8 mouse cellular contexts compared by ENCODE assay signal in genomic region chr17:27057517-27058055, GRCm38 (mm10). TPM values are rescaled to one million over a fixed set of nuclear protein-coding genes. Genes with fewer than 3 reads are reported as not detected.
DNase-seq lines count a peak whose midpoint lies in the region; ATAC-seq and TF ChIP-seq lines count a peak whose summit lies in the region.

No protein-coding gene starts in this region.

- peak overlapping the region; percentile 85 for H3K4me3 ChIP-seq in heart, adult 2 months
- H3K4me3 ChIP-seq in forebrain, embryonic 13.5 days = peak overlapping the region; percentile 42
- H3K4me3 ChIP-seq in liver, embryonic 15.5 days (replicated peaks) = peak overlapping the region; percentile 60

- H3K36me3 ChIP-seq in heart, adult 2 months (ENCODE audit: control insufficient read depth, insufficient read depth, low read length) = no peaks in the 10 kb centered on the region
- H3K36me3 ChIP-seq in forebrain, embryonic 13.5 days (ENCODE audit: poor library complexity, severe bottlenecking) = no peaks in the 10 kb centered on the region
- no peaks in the 10 kb centered on the region for H3K36me3 ChIP-seq in liver, embryonic 15.5 days (replicated peaks)

- no peaks in the 10 kb centered on the region for H3K79me2 ChIP-seq in heart, adult 2 months (replicated peaks; ENCODE audit: control insufficient read depth, insufficient read depth, low read length)

- WGBS in heart, adult 2 months = 6% methylated on average over 24 of the region's 24 CpGs
- under 1% methylated on average over 24 of the region's 24 CpGs for WGBS in forebrain, embryonic 13.5 days
- 1% methylated on average over 24 of the region's 24 CpGs for WGBS in liver, embryonic 15.5 days (ENCODE audit: insufficient replicate concordance)

- H3K9me3 ChIP-seq in forebrain, embryonic 13.5 days (replicated peaks) = no peaks in the 10 kb centered on the region; the same call in 1 of the 2 replicates
- H3K9me3 ChIP-seq in liver, embryonic 15.5 days (replicated peaks) = no peaks in the 10 kb centered on the region

- peak overlapping the region; percentile 70 for H3K4me2 ChIP-seq in forebrain, embryonic 13.5 days
- H3K4me2 ChIP-seq in liver, embryonic 15.5 days = peak overlapping the region; percentile 84

- TF ChIP-seq POLR2A in heart, adult 2 months (IDR thresholded peaks at IDR 0.05; ENCODE audit: insufficient read depth, low read depth, low read length) = no peak

- no peak for TF ChIP-seq CTCF in heart, adult 2 months (IDR thresholded peaks at IDR 0.05)

- H3K27ac ChIP-seq in heart, adult 2 months = peak overlapping the region; percentile 70
- no peak overlapping the region for H3K27ac ChIP-seq in forebrain, embryonic 13.5 days
- H3K27ac ChIP-seq in liver, embryonic 15.5 days (replicated peaks) = no peak overlapping the region

- H3K27me3 ChIP-seq in heart, adult 2 months (ENCODE audit: control insufficient read depth, insufficient read depth, low read length) = no peaks in the 10 kb centered on the region
- H3K27me3 ChIP-seq in forebrain, embryonic 13.5 days = peaks cover 60% of the 10 kb centered on the region
- H3K27me3 ChIP-seq in liver, embryonic 15.5 days = peaks cover 36% of the 10 kb centered on the region

- TF ChIP-seq EP300 in heart, adult 2 months (IDR thresholded peaks at IDR 0.05; ENCODE audit: insufficient read depth, low read depth, low read length) = no peak

- intact Hi-C loops in heart, adult 2 months (cut with DNase I) = loop anchor here (2.0 kb wide), 1 partner anchor 25 kb away; no protein-coding TSS in a partner anchor
- intact Hi-C loops in heart, postnatal 36 days (cut with DNase I) = loop anchor here (2.0 kb wide), 2 partner anchors 17 to 25 kb away; no protein-coding TSS in a partner anchor

- no peak for ATAC-seq in forebrain, embryonic 13.5 days
- peak; percentile 49; the same call in 1 of the 2 replicates for ATAC-seq in liver, embryonic 15.5 days (ENCODE audit: insufficient read depth)
- ATAC-seq in granulocyte monocyte progenitor cell, adult 5-6 weeks (replicated peaks; ENCODE audit: poor library complexity, severe bottlenecking) = no peak

- peak in 1 of 2 experiments; percentile 25 for DNase-seq in heart, adult 2 months
- DNase-seq in heart, postnatal 36 days = no peak
- peak; percentile 45 for DNase-seq in CD4-positive, CD25-positive, alpha-beta regulatory T cell, adult 2 months (ENCODE audit: low read depth, low spot score)
- no peak for DNase-seq in frontal cortex, postnatal 36 days (ENCODE audit: low spot score in 2 of 2)
- no peak for DNase-seq in urinary bladder, postnatal 25 days (ENCODE audit: low spot score)

- H3K4me1 ChIP-seq in heart, adult 2 months (ENCODE audit: control insufficient read depth, insufficient read depth, low read length) = peaks cover 4% of the 10 kb centered on the region; the same call in 1 of the 2 replicates
- H3K4me1 ChIP-seq in forebrain, embryonic 13.5 days = peaks cover 8% of the 10 kb centered on the region
- peaks cover 18% of the 10 kb centered on the region for H3K4me1 ChIP-seq in liver, embryonic 15.5 days (replicated peaks)

- peak overlapping the region; percentile 93 for H3K9ac ChIP-seq in heart, adult 2 months (ENCODE audit: low read depth, low read length)
- 0 out of 2 replicates have a peak overlapping the region, but pooled peaks have one; percentile 36 for H3K9ac ChIP-seq in forebrain, embryonic 13.5 days
- peak overlapping the region; percentile 40; the same call in 1 of the 2 replicates for H3K9ac ChIP-seq in liver, embryonic 15.5 days

RNA-seq across cellular contexts. Expression of gene Itpr3, which starts 0.5 kb away (rescaled TPM):
- total RNA-seq in heart, adult 2 months (2021) = 1 to 10 TPM; 4.6 to 6.2 TPM
- 3.4 and 6.7 TPM in 2 replicates for polyA plus RNA-seq in heart, adult 2 months (2012; rRNA removed)
- total RNA-seq in heart, postnatal 36 days (2021) = 1 to 10 TPM; 5.3 to 6.7 TPM
- polyA plus RNA-seq in forebrain, embryonic 13.5 days (2015; fragmentation: Nextera tagmentation; extraction: Ambion mirVana) = 0.41 and 0.52 TPM in 2 replicates
- polyA plus RNA-seq in liver, embryonic 15.5 days (2015; fragmentation: Nextera tagmentation; extraction: Ambion mirVana) = 0.67 and 0.89 TPM in 2 replicates
- total RNA-seq in granulocyte monocyte progenitor cell, adult 5-6 weeks (2014; fragmentation: Nextera tagmentation) = 4.0 and 8.5 TPM in 2 replicates
- 6.1 and 6.5 TPM in 2 replicates for total RNA-seq in granulocyte monocyte progenitor cell, adult 5-6 weeks (2017)

RNA-seq across cellular contexts. Expression of gene Bak1, which starts 28.8 kb away (rescaled TPM):
- total RNA-seq in heart, adult 2 months (2021) = 10 to 100 TPM; 15.0 to 16.9 TPM
- 35.0 and 35.9 TPM in 2 replicates for polyA plus RNA-seq in heart, adult 2 months (2012; rRNA removed)
- total RNA-seq in heart, postnatal 36 days (2021) = 10 to 100 TPM; 20.0 to 21.2 TPM
- 1.9 and 2.6 TPM in 2 replicates for polyA plus RNA-seq in forebrain, embryonic 13.5 days (2015; fragmentation: Nextera tagmentation; extraction: Ambion mirVana)
- 2.0 and 2.1 TPM in 2 replicates for polyA plus RNA-seq in liver, embryonic 15.5 days (2015; fragmentation: Nextera tagmentation; extraction: Ambion mirVana)
- 137 and 143 TPM in 2 replicates for total RNA-seq in granulocyte monocyte progenitor cell, adult 5-6 weeks (2014; fragmentation: Nextera tagmentation)
- total RNA-seq in granulocyte monocyte progenitor cell, adult 5-6 weeks (2017) = 55.9 and 59.2 TPM in 2 replicates

Comparison
In these comparisons a context has a peak if more than half of its experiments do, and no peak if none do; other contexts are left out.
1. H3K9ac ChIP-seq: peak in every context shown above with its lines; median percentile 93 in heart, adult 2 months; 40 in liver, embryonic 15.5 days; 36 in forebrain, embryonic 13.5 days.